Comparison of ENCODE assay signal across 8 mouse cellular contexts in genomic region chr4:28815621-28815920, GRCm38 (mm10). TPM values are rescaled to one million over a fixed set of nuclear protein-coding genes. Genes with fewer than 3 reads are reported as not detected.
DNase-seq lines count a peak whose midpoint lies in the region; ATAC-seq lines count a peak whose summit lies in the region.

No protein-coding gene starts in this region.

- peak overlapping the region; percentile 86 for H3K9ac ChIP-seq in kidney, embryonic 16.5 days (replicated peaks; ENCODE audit: low read length)
- peak overlapping the region; percentile 91 for H3K9ac ChIP-seq in embryonic facial prominence, embryonic 13.5 days
- H3K9ac ChIP-seq in intestine, embryonic 15.5 days, result peak overlapping the region; percentile 73
- H3K9ac ChIP-seq in midbrain, embryonic 15.5 days, result peak overlapping the region; percentile 79

- H3K4me2 ChIP-seq in kidney, embryonic 16.5 days (replicated peaks; ENCODE audit: low read depth, low read length), result peak overlapping the region; percentile 84
- H3K4me2 ChIP-seq in embryonic facial prominence, embryonic 13.5 days, result peak overlapping the region; percentile 80
- peak overlapping the region; percentile 95 for H3K4me2 ChIP-seq in intestine, embryonic 15.5 days (replicated peaks)
- peak overlapping the region; percentile 79 for H3K4me2 ChIP-seq in midbrain, embryonic 15.5 days

- WGBS in kidney, embryonic 16.5 days, result 0% methylated on average over 15 of the region's 15 CpGs
- 3% methylated on average over 15 of the region's 15 CpGs for WGBS in embryonic facial prominence, embryonic 13.5 days
- 2% methylated on average over 15 of the region's 15 CpGs for WGBS in intestine, embryonic 15.5 days
- 0% methylated on average over 15 of the region's 15 CpGs for WGBS in midbrain, embryonic 15.5 days

- H3K27ac ChIP-seq in kidney, embryonic 16.5 days (ENCODE audit: low read length), result peak overlapping the region; percentile 48
- H3K27ac ChIP-seq in embryonic facial prominence, embryonic 13.5 days, result peak overlapping the region; percentile 94
- H3K27ac ChIP-seq in intestine, embryonic 15.5 days, result peak overlapping the region; percentile 83; the same call in 1 of the 2 replicates
- H3K27ac ChIP-seq in midbrain, embryonic 15.5 days, result peak overlapping the region; percentile 96

- peak overlapping the region; percentile 82 for H3K4me3 ChIP-seq in kidney, embryonic 16.5 days (ENCODE audit: low read length)
- peak overlapping the region; percentile 85 for H3K4me3 ChIP-seq in embryonic facial prominence, embryonic 13.5 days
- H3K4me3 ChIP-seq in intestine, embryonic 15.5 days (replicated peaks), result peak overlapping the region; percentile 83
- H3K4me3 ChIP-seq in midbrain, embryonic 15.5 days, result peak overlapping the region; percentile 83

- DNase-seq in kidney, adult 8-10 months, result no peak
- DNase-seq in natural killer cell, adult 2 months (ENCODE audit: low spot score in 2 of 2), result no peak
- no peak for DNase-seq in cerebellum, adult 11-12 months
- no peak for DNase-seq in left cerebral cortex, postnatal 25 days (ENCODE audit: low spot score in 2 of 2)

- no peak for ATAC-seq in kidney, embryonic 16.5 days (ENCODE audit: low FRiP score, low TSS enrichment)
- ATAC-seq in embryonic facial prominence, embryonic 13.5 days (ENCODE audit: insufficient number of reproducible peaks, insufficient read depth, low FRiP score, low TSS enrichment, low read depth), result no peak
- no peak for ATAC-seq in intestine, embryonic 15.5 days
- ATAC-seq in midbrain, embryonic 15.5 days (replicated peaks), result no peak

- intact Hi-C loops in left cerebral cortex, postnatal 25 days (cut with DNase I), result loop anchor here (10.0 kb wide), 1 partner anchor 511 kb away; no protein-coding TSS in a partner anchor

- no peaks in the 10 kb centered on the region for H3K9me3 ChIP-seq in kidney, embryonic 16.5 days (ENCODE audit: low read length)
- H3K9me3 ChIP-seq in embryonic facial prominence, embryonic 13.5 days, result no peaks in the 10 kb centered on the region
- H3K9me3 ChIP-seq in intestine, embryonic 15.5 days, result no peaks in the 10 kb centered on the region
- no peaks in the 10 kb centered on the region for H3K9me3 ChIP-seq in midbrain, embryonic 15.5 days

- H3K4me1 ChIP-seq in kidney, embryonic 16.5 days (ENCODE audit: insufficient read depth, low read length), result peaks cover 4% of the 10 kb centered on the region; the same call in 1 of the 2 replicates
- peaks cover 5% of the 10 kb centered on the region; the same call in 1 of the 2 replicates for H3K4me1 ChIP-seq in embryonic facial prominence, embryonic 13.5 days
- no peaks in the 10 kb centered on the region for H3K4me1 ChIP-seq in intestine, embryonic 15.5 days (replicated peaks)
- no peaks in the 10 kb centered on the region for H3K4me1 ChIP-seq in midbrain, embryonic 15.5 days

- H3K36me3 ChIP-seq in kidney, embryonic 16.5 days (ENCODE audit: insufficient read depth, low read length), result no peaks in the 10 kb centered on the region
- no peaks in the 10 kb centered on the region for H3K36me3 ChIP-seq in embryonic facial prominence, embryonic 13.5 days
- H3K36me3 ChIP-seq in intestine, embryonic 15.5 days, result no peaks in the 10 kb centered on the region
- no peaks in the 10 kb centered on the region for H3K36me3 ChIP-seq in midbrain, embryonic 15.5 days (replicated peaks)

- no peaks in the 10 kb centered on the region for H3K27me3 ChIP-seq in kidney, embryonic 16.5 days (ENCODE audit: insufficient read depth, low read length)
- no peaks in the 10 kb centered on the region for H3K27me3 ChIP-seq in embryonic facial prominence, embryonic 13.5 days
- no peaks in the 10 kb centered on the region for H3K27me3 ChIP-seq in intestine, embryonic 15.5 days (replicated peaks)
- H3K27me3 ChIP-seq in midbrain, embryonic 15.5 days (replicated peaks), result peaks cover 6% of the 10 kb centered on the region

RNA-seq across cellular contexts. Expression of gene Epha7, which starts 2.6 kb away (rescaled TPM):
- 37.6 and 43.6 TPM in 2 replicates for polyA plus RNA-seq in kidney, embryonic 16.5 days (2015; fragmentation: Nextera tagmentation; extraction: Ambion mirVana)
- 51.5 and 61.1 TPM in 2 replicates for polyA plus RNA-seq in embryonic facial prominence, embryonic 13.5 days (2015; fragmentation: Nextera tagmentation; extraction: Ambion mirVana)
- 16.9 and 20.0 TPM in 2 replicates for polyA plus RNA-seq in intestine, embryonic 15.5 days (2015; fragmentation: Nextera tagmentation; extraction: Ambion mirVana)
- 63.6 and 79.2 TPM in 2 replicates for polyA plus RNA-seq in midbrain, embryonic 15.5 days (2015; fragmentation: Nextera tagmentation; extraction: Ambion mirVana)
- 10 to 100 TPM; 79.3 to 81.7 TPM for total RNA-seq in left cerebral cortex, postnatal 25 days (2021)
